Mouse (Mus musculus): ENCODE results near the gene Fcgr4. TPM values are rescaled to one million over a fixed set of nuclear protein-coding genes. Genes with fewer than 3 reads are reported as not detected.
A peak's percentile ranks its signal among the peaks of the same experiment; 100 is the strongest.
"Not testable (repeated sequence)": the region's sequence is repeated elsewhere in the genome, so short reads cannot be mapped to it uniquely, and the experiment has no call there.

The Fcgr4 gene
- polyA plus RNA-seq, 1 experiment from 2014 or later, result 0.47 TPM

- Histone ChIP-seq H3K27me3 (ENCODE audit: insufficient read depth, low read length) (peaks cover 21% of the 10 kb centered on the region), H3K4me3 (ENCODE audit: low read depth, low read length) (peak within 1 kb of the TSS; percentile 36), H3K4me2 (peak within 1 kb of the TSS; percentile 51)
- H3K9me3 ChIP-seq (ENCODE audit: low read depth, low read length); H3K36me3 ChIP-seq (ENCODE audit: insufficient read depth); H3K9ac ChIP-seq; H3K4me1 ChIP-seq (ENCODE audit: insufficient read depth); H3K27ac ChIP-seq (ENCODE audit: low read depth): not testable (repeated sequence)
- ATAC-seq (ENCODE audit: insufficient read depth) (peak; percentile 74), DNase-seq (peak; percentile 89)
- TF ChIP-seq CTCF (IDR thresholded peaks at IDR 0.05; ENCODE audit: low read depth), result peak; percentile 63
- WGBS, result 2% methylated on average over 38 of the region's 75 CpGs
Measured at GRCm38 (mm10) chr1:171064491-171065242, 45.9 kb downstream of the Fcgr4 start, which contains the start of gene Fcgr3. Gene Fcgr3 (minus strand): TSS chr1:171064935.

GRCm38 (mm10) chr1:171065243-171065587, 46.5 kb downstream of the Fcgr4 start:
- Histone ChIP-seq H3K4me3 (ENCODE audit: low read depth, low read length) (peak overlapping the region; percentile 36), H3K4me2 (peak overlapping the region; percentile 50), H3K27me3 (ENCODE audit: insufficient read depth, low read length) (peaks cover 25% of the 10 kb centered on the region)
- H3K27ac ChIP-seq (ENCODE audit: low read depth); H3K36me3 ChIP-seq (ENCODE audit: insufficient read depth); DNase-seq; H3K9ac ChIP-seq; H3K9me3 ChIP-seq (ENCODE audit: low read depth, low read length); H3K4me1 ChIP-seq (ENCODE audit: insufficient read depth): not testable (repeated sequence)
- ATAC-seq (ENCODE audit: insufficient read depth), result peak; percentile 64
- 1% methylated on average over 12 of the region's 35 CpGs for WGBS

GRCm38 (mm10) chr1:171065768-171066167, 47.0 kb downstream of the Fcgr4 start:
- not testable (repeated sequence) for H3K36me3 ChIP-seq (ENCODE audit: insufficient read depth); DNase-seq; H3K9ac ChIP-seq; H3K27ac ChIP-seq (ENCODE audit: low read depth); H3K9me3 ChIP-seq (ENCODE audit: low read depth, low read length); H3K4me1 ChIP-seq (ENCODE audit: insufficient read depth)
- 7% methylated on average over 26 of the region's 45 CpGs for WGBS
- peaks cover 26% of the 10 kb centered on the region for H3K27me3 ChIP-seq (ENCODE audit: insufficient read depth, low read length)
- H3K4me2 ChIP-seq, result peak overlapping the region; percentile 51
- peak overlapping the region; percentile 29 for H3K4me3 ChIP-seq (ENCODE audit: low read depth, low read length)
- peak; percentile 3 for ATAC-seq (ENCODE audit: insufficient read depth)

GRCm38 (mm10) chr1:171066583-171066982, 47.9 kb downstream of the Fcgr4 start:
- not testable (repeated sequence) for H3K4me2 ChIP-seq; H3K9ac ChIP-seq; H3K4me3 ChIP-seq (ENCODE audit: low read depth, low read length); H3K27ac ChIP-seq (ENCODE audit: low read depth); H3K4me1 ChIP-seq (ENCODE audit: insufficient read depth); H3K9me3 ChIP-seq (ENCODE audit: low read depth, low read length); H3K36me3 ChIP-seq (ENCODE audit: insufficient read depth); DNase-seq
- WGBS, result 24% methylated on average over 2 of the region's 10 CpGs
- H3K27me3 ChIP-seq (ENCODE audit: insufficient read depth, low read length), result peaks cover 29% of the 10 kb centered on the region
- ATAC-seq (ENCODE audit: insufficient read depth), result peak; percentile 47

GRCm38 (mm10) chr1:171067928-171068327, 49.2 kb downstream of the Fcgr4 start:
- DNase-seq; H3K36me3 ChIP-seq (ENCODE audit: insufficient read depth); ATAC-seq (ENCODE audit: insufficient read depth); H3K4me2 ChIP-seq; H3K9me3 ChIP-seq (ENCODE audit: low read depth, low read length); H3K4me3 ChIP-seq (ENCODE audit: low read depth, low read length); H3K9ac ChIP-seq; H3K4me1 ChIP-seq (ENCODE audit: insufficient read depth); H3K27ac ChIP-seq (ENCODE audit: low read depth): not testable (repeated sequence)
- H3K27me3 ChIP-seq (ENCODE audit: insufficient read depth, low read length), result peaks cover 29% of the 10 kb centered on the region
- WGBS, result 45% methylated on average over 5 of the region's 5 CpGs

- H3K9me3 ChIP-seq (ENCODE audit: low read depth, low read length); ATAC-seq (ENCODE audit: insufficient read depth); H3K36me3 ChIP-seq (ENCODE audit: insufficient read depth); H3K27ac ChIP-seq (ENCODE audit: low read depth); H3K4me3 ChIP-seq (ENCODE audit: low read depth, low read length); H3K9ac ChIP-seq; H3K4me1 ChIP-seq (ENCODE audit: insufficient read depth); H3K4me2 ChIP-seq: not testable (repeated sequence)
- DNase-seq, result peak; percentile 61
- 55% methylated on average over 3 of the region's 3 CpGs for WGBS
- peaks cover 29% of the 10 kb centered on the region for H3K27me3 ChIP-seq (ENCODE audit: insufficient read depth, low read length)
Measured at GRCm38 (mm10) chr1:171069508-171069907, 50.8 kb downstream of the Fcgr4 start.

GRCm38 (mm10) chr1:171070879-171071278, 52.2 kb downstream of the Fcgr4 start:
- peak overlapping the region; percentile 32 for H3K4me2 ChIP-seq
- 23% methylated on average over 11 of the region's 16 CpGs for WGBS

DNA sequence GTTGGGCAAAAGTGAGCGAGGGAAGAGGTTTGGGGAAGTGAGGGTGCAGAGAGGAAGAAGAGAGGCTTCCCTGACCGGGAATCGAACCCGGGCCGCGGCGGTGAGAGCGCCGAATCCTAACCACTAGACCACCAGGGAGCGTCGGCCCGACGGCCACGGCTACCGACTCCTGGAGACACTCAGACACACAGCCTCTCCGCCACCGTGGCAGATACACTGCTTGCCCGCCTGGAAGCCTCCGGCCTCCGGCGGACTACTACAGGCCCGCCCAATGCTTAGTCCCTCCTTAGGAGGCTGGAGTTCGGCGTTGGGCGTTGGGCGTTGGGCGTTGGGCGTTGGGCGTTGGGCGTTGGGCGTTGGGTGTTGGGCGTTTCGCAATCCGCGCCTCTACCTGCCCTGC, 53.0 kb downstream of the Fcgr4 start:
- WGBS, result no CpG with 5 or more reads among the region's 35 CpGs
- not testable (repeated sequence) for H3K4me3 ChIP-seq (ENCODE audit: low read depth, low read length); H3K9ac ChIP-seq; H3K4me2 ChIP-seq; H3K27ac ChIP-seq (ENCODE audit: low read depth); H3K36me3 ChIP-seq (ENCODE audit: insufficient read depth); H3K4me1 ChIP-seq (ENCODE audit: insufficient read depth); DNase-seq; H3K9me3 ChIP-seq (ENCODE audit: low read depth, low read length)
- H3K27me3 ChIP-seq (ENCODE audit: insufficient read depth, low read length), result peaks cover 24% of the 10 kb centered on the region
- peak; percentile 67 for ATAC-seq (ENCODE audit: insufficient read depth)

More at GRCm38 (mm10) chr1:171070879-171071278, 52.2 kb downstream of the Fcgr4 start:
- H3K4me1 ChIP-seq (ENCODE audit: insufficient read depth); H3K9me3 ChIP-seq (ENCODE audit: low read depth, low read length); ATAC-seq (ENCODE audit: insufficient read depth); DNase-seq; H3K4me3 ChIP-seq (ENCODE audit: low read depth, low read length); H3K36me3 ChIP-seq (ENCODE audit: insufficient read depth); H3K27ac ChIP-seq (ENCODE audit: low read depth); H3K9ac ChIP-seq: not testable (repeated sequence)
- H3K27me3 ChIP-seq (ENCODE audit: insufficient read depth, low read length), result peaks cover 25% of the 10 kb centered on the region

DNA sequence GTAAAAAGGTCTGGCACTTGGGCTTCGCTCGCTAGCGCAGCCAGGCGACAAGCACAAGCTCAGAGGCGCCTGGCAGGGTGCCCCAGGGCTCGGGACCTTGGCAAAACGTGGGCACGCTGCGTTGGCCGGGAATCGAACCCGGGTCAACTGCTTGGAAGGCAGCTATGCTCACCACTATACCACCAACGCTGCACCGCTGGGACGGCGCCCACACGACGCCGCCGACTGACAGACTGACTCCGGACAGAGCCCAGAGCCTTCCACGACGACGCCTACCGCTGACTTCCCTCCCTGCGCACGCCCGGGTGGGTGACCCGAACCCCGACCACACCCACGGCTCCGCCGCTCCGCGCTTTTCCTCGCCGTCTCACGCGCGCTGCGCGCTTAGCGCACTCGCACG, 53.5 kb downstream of the Fcgr4 start:
- not testable (repeated sequence) for H3K9me3 ChIP-seq (ENCODE audit: low read depth, low read length); H3K4me2 ChIP-seq; DNase-seq; H3K9ac ChIP-seq; H3K4me3 ChIP-seq (ENCODE audit: low read depth, low read length); H3K27ac ChIP-seq (ENCODE audit: low read depth); H3K4me1 ChIP-seq (ENCODE audit: insufficient read depth); H3K36me3 ChIP-seq (ENCODE audit: insufficient read depth)
- peak; percentile 70 for ATAC-seq (ENCODE audit: insufficient read depth)
- no CpG with 5 or more reads among the region's 45 CpGs for WGBS
- H3K27me3 ChIP-seq (ENCODE audit: insufficient read depth, low read length), result peaks cover 27% of the 10 kb centered on the region

DNA sequence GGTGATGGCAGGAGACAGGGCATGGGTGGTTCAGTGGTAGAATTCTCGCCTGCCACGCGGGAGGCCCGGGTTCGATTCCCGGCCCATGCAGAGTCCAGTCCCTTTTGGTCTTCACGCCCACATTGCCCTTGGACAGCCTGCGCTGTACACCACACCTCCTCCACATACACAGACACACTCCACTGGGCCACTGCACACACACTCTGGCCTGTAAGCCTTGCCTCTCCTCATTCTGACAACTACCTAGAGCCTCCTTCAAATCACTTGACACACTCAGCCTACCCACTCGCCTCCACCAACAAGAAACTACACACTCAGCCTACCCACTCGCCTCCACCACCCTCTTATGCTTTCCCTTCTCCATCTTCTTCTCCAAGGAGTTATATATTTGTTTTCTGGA, 55.6 kb downstream of the Fcgr4 start:
- not testable (repeated sequence) for H3K9ac ChIP-seq; H3K4me3 ChIP-seq (ENCODE audit: low read depth, low read length); H3K36me3 ChIP-seq (ENCODE audit: insufficient read depth); H3K4me2 ChIP-seq; H3K9me3 ChIP-seq (ENCODE audit: low read depth, low read length); H3K27ac ChIP-seq (ENCODE audit: low read depth); H3K4me1 ChIP-seq (ENCODE audit: insufficient read depth)
- WGBS, result 11% methylated on average over 4 of the region's 10 CpGs
- ATAC-seq (ENCODE audit: insufficient read depth) (peak; percentile 48), DNase-seq (peak; percentile 53)
- peaks cover 34% of the 10 kb centered on the region for H3K27me3 ChIP-seq (ENCODE audit: insufficient read depth, low read length)

All from lung, embryonic 14.5 days (tissue).